ENCODE assay signal across 12 mouse cellular contexts in the genomic region with DNA sequence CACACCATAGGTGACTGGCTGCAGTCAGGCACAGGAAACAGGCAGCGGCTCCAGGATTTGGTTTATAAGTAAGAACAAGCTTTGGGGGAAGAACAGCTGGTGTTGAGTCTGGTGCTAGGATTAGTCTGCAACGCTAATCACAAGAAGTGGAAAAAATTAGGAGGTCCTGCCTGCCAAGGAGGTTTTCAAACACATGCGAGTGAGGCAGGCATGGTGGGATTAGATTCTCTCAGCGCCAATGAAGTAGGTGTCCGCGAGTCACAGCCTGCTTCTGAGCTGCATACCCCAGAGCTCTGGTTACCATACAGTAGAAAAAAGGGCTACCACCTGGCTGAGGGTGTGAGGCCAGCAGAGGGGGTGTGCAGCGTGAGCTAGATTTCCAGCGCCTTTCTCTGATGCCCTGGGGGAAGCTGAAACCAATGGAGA.
A peak's percentile ranks its signal among the peaks of the same experiment; 100 is the strongest.
DNase-seq lines count a peak whose midpoint lies in the region; ATAC-seq lines count a peak whose summit lies in the region.
"Had no signal": no experiment of that assay in that cellular context is flagged by ENCODE, and none has a peak within 500 bp of the region (broad histone marks: within the 10 kb centered on the region; RNA-seq: fewer than 3 reads in every experiment).

No protein-coding gene starts in this region.

- H3K9me3 ChIP-seq in forebrain, embryonic 14.5 days (replicated peaks; ENCODE audit: control insufficient read depth, low read length), result no peaks in the 10 kb centered on the region
- 0 out of 2 replicates have a peak, but pooled peaks cover 3% of the 10 kb centered on the region for H3K9me3 ChIP-seq in limb, embryonic 13.5 days
- H3K9me3 ChIP-seq: heart, embryonic 12.5 days had no signal

- H3K4me3 ChIP-seq in forebrain, embryonic 14.5 days (ENCODE audit: low read depth, low read length), result no peak overlapping the region
- no peak overlapping the region for H3K4me3 ChIP-seq in limb, embryonic 13.5 days
- H3K4me3 ChIP-seq: heart, embryonic 12.5 days had no signal

- peak; percentile 51 to 70 for DNase-seq in frontal cortex, postnatal 36 days (ENCODE audit: low spot score in 2 of 2)
- DNase-seq in frontal cortex, postnatal 14 days (ENCODE audit: low spot score in 2 of 2), result no peak
- peak; percentile 81 for DNase-seq in brain, adult 2 months (ENCODE audit: low read depth, low spot score)
- peak; percentile 90 for DNase-seq in forebrain, embryonic 14.5 days (ENCODE audit: low spot score)
- no peak for DNase-seq in adrenal gland, postnatal 10 days
- DNase-seq: cerebellum, postnatal 25 days; kidney, postnatal 36 days had no signal

- H3K36me3 ChIP-seq in forebrain, embryonic 14.5 days (ENCODE audit: control insufficient read depth, insufficient read depth, low read length), result no peaks in the 10 kb centered on the region
- H3K36me3 ChIP-seq in limb, embryonic 13.5 days, result no peaks in the 10 kb centered on the region
- H3K36me3 ChIP-seq: heart, embryonic 12.5 days had no signal

- peak overlapping the region; percentile 85 for H3K27ac ChIP-seq in forebrain, embryonic 14.5 days (ENCODE audit: low read depth, low read length)
- peak overlapping the region; percentile 83; the same call in 1 of the 2 replicates for H3K27ac ChIP-seq in limb, embryonic 13.5 days
- H3K27ac ChIP-seq: macrophage had no signal

- H3K4me1 ChIP-seq in forebrain, embryonic 14.5 days (ENCODE audit: control insufficient read depth, insufficient read depth, low read length), result peaks cover 34% of the 10 kb centered on the region
- H3K4me1 ChIP-seq in limb, embryonic 13.5 days, result peaks cover 41% of the 10 kb centered on the region

- H3K9ac ChIP-seq in forebrain, embryonic 14.5 days (ENCODE audit: low read length), result no peak overlapping the region
- H3K9ac ChIP-seq in limb, embryonic 13.5 days, result no peak overlapping the region
- H3K9ac ChIP-seq: heart, embryonic 12.5 days had no signal

- H3K4me2 ChIP-seq in forebrain, embryonic 14.5 days (ENCODE audit: low read length), result no peak overlapping the region
- H3K4me2 ChIP-seq in limb, embryonic 13.5 days (replicated peaks), result peak overlapping the region; percentile 28
- H3K4me2 ChIP-seq: heart, embryonic 12.5 days had no signal

- peak; percentile 82 for ATAC-seq in forebrain, embryonic 14.5 days
- peak; percentile 86 for ATAC-seq in limb, embryonic 13.5 days (ENCODE audit: low FRiP score, low read depth)
- ATAC-seq in monocyte, adult 5-6 weeks (replicated peaks; ENCODE audit: insufficient number of reproducible peaks, low FRiP score, low TSS enrichment, poor library complexity, severe bottlenecking), result no peak
- ATAC-seq in activated CD4-positive, CD25-positive, alpha-beta regulatory T cell, adult 4 months, result no peak

- H3K27me3 ChIP-seq in forebrain, embryonic 14.5 days (replicated peaks; ENCODE audit: control insufficient read depth, insufficient read depth, low read length), result no peaks in the 10 kb centered on the region
- H3K27me3 ChIP-seq in limb, embryonic 13.5 days, result no peaks in the 10 kb centered on the region
- H3K27me3 ChIP-seq: heart, embryonic 12.5 days had no signal

- 37% methylated on average over 8 of the region's 8 CpGs for WGBS in forebrain, embryonic 14.5 days
- WGBS in limb, embryonic 13.5 days, result 14% methylated on average over 8 of the region's 8 CpGs

Comparison
In these comparisons a context has a peak if more than half of its experiments do, and no peak if none do; other contexts are left out.
1. DNase-seq: peak in frontal cortex, postnatal 36 days (2 of 2), brain, adult 2 months (single experiment) and forebrain, embryonic 14.5 days (single experiment); none in frontal cortex, postnatal 14 days (0 of 2) and adrenal gland, postnatal 10 days (single experiment).
2. ATAC-seq: peak in forebrain, embryonic 14.5 days (single experiment) and limb, embryonic 13.5 days (single experiment); none in monocyte, adult 5-6 weeks (single experiment) and activated CD4-positive, CD25-positive, alpha-beta regulatory T cell, adult 4 months (single experiment).